Mouse (Mus musculus) testis, adult 2 months (tissue): Measurements from ENCODE around the gene Myh11.

Source experiments
- CTCF ChIP-seq: fragments of 200-500 bp; IDR thresholded peaks from 2 replicates; pipeline ENCODE4 v1.5.1; 2012; ENCODE audit warnings: low read depth, mild to moderate bottlenecking, inconsistent platforms, low read length, moderate library complexity; ENCODE audit not compliant: control insufficient read depth, insufficient read depth, insufficient replicate concordance
- POLR2A ChIP-seq: fragments of 200-500 bp; IDR thresholded peaks from 2 replicates; pipeline ENCODE4 v1.6.1; 2012; ENCODE audit warnings: low read depth, mild to moderate bottlenecking, inconsistent platforms, low read length, moderate library complexity; ENCODE audit not compliant: control insufficient read depth

DNA sequence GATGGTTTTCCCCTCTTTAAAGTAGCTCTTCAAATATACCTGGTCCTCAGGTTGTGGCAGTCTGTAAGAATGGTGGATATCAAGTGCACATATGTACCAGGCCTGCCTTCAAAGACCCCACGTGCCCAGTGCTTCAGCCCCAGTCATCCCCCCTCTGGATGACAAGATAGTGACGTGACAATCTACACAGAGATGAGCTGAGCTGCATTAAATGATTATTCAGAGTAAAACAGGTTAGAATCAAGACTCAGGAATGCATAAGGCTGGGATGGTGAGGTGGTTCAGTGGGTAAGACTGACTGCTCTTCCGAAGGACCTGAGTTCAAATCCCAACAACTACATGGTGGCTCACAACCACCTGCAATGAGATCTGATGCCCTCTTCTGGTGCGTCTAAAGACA, 6.6 kb upstream of the Myh11 start:
- TF ChIP-seq CTCF, result no peak
- no peak for TF ChIP-seq POLR2A
